Mouse (Mus musculus) erythroblast, embryonic 14.5 days (primary cell): Measurements from ENCODE around the gene Serpinf1.
"Not testable (repeated sequence)": the region's sequence is repeated elsewhere in the genome, so short reads cannot be mapped to it uniquely, and the experiment has no call there.

ENCODE experiments used
- GATA1 ChIP-seq: IDR thresholded peaks from 2 replicates; pipeline ENCODE4 v1.6.1; 2012; ENCODE audit warnings: low read length, inconsistent platforms, mixed read lengths
- TAL1 ChIP-seq: IDR thresholded peaks from 3 replicates; pipeline ENCODE4 v1.6.1; 2012; ENCODE audit warnings: low read length, inconsistent platforms, mixed read lengths

DNA sequence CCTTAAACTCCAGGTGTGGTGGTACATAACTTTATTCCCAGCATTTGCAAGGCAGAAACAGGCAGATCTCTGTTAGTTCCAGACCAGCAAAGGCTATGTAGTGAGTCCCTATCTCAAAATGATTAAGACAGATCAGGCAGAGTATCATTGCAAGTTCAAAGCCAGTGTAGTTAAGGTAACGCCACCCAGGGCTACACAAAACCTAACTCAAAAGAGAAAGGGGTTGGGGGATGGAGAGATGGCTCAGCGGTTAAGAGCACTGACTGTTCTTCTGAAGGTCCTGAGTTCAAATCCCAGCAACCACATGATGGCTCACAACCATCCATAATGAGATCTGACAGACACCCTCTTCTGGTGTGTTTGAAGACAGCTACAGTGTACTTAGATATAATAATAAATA is 33.5 kb upstream of the Serpinf1 start:
- TF ChIP-seq GATA1, TAL1: not testable (repeated sequence)
